Mouse (Mus musculus): Measurements from ENCODE around the gene Psmd5. TPM values are rescaled to one million over a fixed set of nuclear protein-coding genes. Genes with fewer than 3 reads are reported as not detected.

The Psmd5 gene
- 13.9 TPM for polyA plus RNA-seq (2014; fragmentation: Illumina TruSeq; extraction: RNeasy Lipid Tissue Mini Kit (QIAGEN cat#74804); ENCODE audit: low read depth, low replicate concordance)

GRCm38 (mm10) chr2:34874816-34875345, at the start of gene Psmd5:
TSS of gene Psmd5 (minus strand) at chr2:34874968.

GRCm38 (mm10) chr2:34913218-34914068, 38.7 kb upstream of the Psmd5 start, which contains the start of gene Phf19:
TSS of gene Phf19 (minus strand) at chr2:34914026.

GRCm38 (mm10) chr2:34874271-34874670, 497 bp downstream of the Psmd5 start, which contains the start of gene Cutal:
TSS of gene Cutal (plus strand) at chr2:34874396.

GRCm38 (mm10) chr2:34832766-34833457, 41.9 kb downstream of the Psmd5 start, which contains the start of gene Gm34653:
TSS of gene Gm34653 (plus strand) at chr2:34833007.

GRCm38 (mm10) chr2:34825827-34826459, 48.8 kb downstream of the Psmd5 start, which contains the start of gene Fbxw2:
TSS of gene Fbxw2 (minus strand) at chr2:34826311.

Other genes with a start within 250 kb of the Psmd5 start
- gene Gapvd1, start 119.7 kb downstream of the Psmd5 start, polyA plus RNA-seq (2014; fragmentation: Illumina TruSeq; extraction: RNeasy Lipid Tissue Mini Kit (QIAGEN cat#74804); ENCODE audit: low read depth, low replicate concordance), result 29.6 TPM
- gene Hspa5, start 103.0 kb downstream of the Psmd5 start, polyA plus RNA-seq (2014; fragmentation: Illumina TruSeq; extraction: RNeasy Lipid Tissue Mini Kit (QIAGEN cat#74804); ENCODE audit: low read depth, low replicate concordance), result 447 TPM
- 17.5 TPM for gene Rabepk, start 75.1 kb downstream of the Psmd5 start, polyA plus RNA-seq (2014; fragmentation: Illumina TruSeq; extraction: RNeasy Lipid Tissue Mini Kit (QIAGEN cat#74804); ENCODE audit: low read depth, low replicate concordance)
- 50.6 TPM for gene Fbxw2, start 48.7 kb downstream of the Psmd5 start, polyA plus RNA-seq (2014; fragmentation: Illumina TruSeq; extraction: RNeasy Lipid Tissue Mini Kit (QIAGEN cat#74804); ENCODE audit: low read depth, low replicate concordance)
- gene Gm34653, start 42.0 kb downstream of the Psmd5 start, polyA plus RNA-seq (2014; fragmentation: Illumina TruSeq; extraction: RNeasy Lipid Tissue Mini Kit (QIAGEN cat#74804); ENCODE audit: low read depth, low replicate concordance), result not detected
- 0.97 TPM for gene Cutal, start 572 bp downstream of the Psmd5 start, polyA plus RNA-seq (2014; fragmentation: Illumina TruSeq; extraction: RNeasy Lipid Tissue Mini Kit (QIAGEN cat#74804); ENCODE audit: low read depth, low replicate concordance)
- gene Phf19, start 39.1 kb upstream of the Psmd5 start, polyA plus RNA-seq (2014; fragmentation: Illumina TruSeq; extraction: RNeasy Lipid Tissue Mini Kit (QIAGEN cat#74804); ENCODE audit: low read depth, low replicate concordance), result 0.86 TPM
- gene Traf1, start 86.8 kb upstream of the Psmd5 start, polyA plus RNA-seq (2014; fragmentation: Illumina TruSeq; extraction: RNeasy Lipid Tissue Mini Kit (QIAGEN cat#74804); ENCODE audit: low read depth, low replicate concordance), result 1.2 TPM
- gene Hc, start 186.5 kb upstream of the Psmd5 start, polyA plus RNA-seq (2014; fragmentation: Illumina TruSeq; extraction: RNeasy Lipid Tissue Mini Kit (QIAGEN cat#74804); ENCODE audit: low read depth, low replicate concordance), result not detected
- gene AI182371, start 226.6 kb upstream of the Psmd5 start, polyA plus RNA-seq (2014; fragmentation: Illumina TruSeq; extraction: RNeasy Lipid Tissue Mini Kit (QIAGEN cat#74804); ENCODE audit: low read depth, low replicate concordance), result 0.58 TPM
- 12.3 TPM for gene Cntrl, start 234.5 kb upstream of the Psmd5 start, polyA plus RNA-seq (2014; fragmentation: Illumina TruSeq; extraction: RNeasy Lipid Tissue Mini Kit (QIAGEN cat#74804); ENCODE audit: low read depth, low replicate concordance)

Measured in heart, adult 10 weeks (tissue).